Mouse (Mus musculus): ENCODE measurements around the gene Ugt1a10.

DNA sequence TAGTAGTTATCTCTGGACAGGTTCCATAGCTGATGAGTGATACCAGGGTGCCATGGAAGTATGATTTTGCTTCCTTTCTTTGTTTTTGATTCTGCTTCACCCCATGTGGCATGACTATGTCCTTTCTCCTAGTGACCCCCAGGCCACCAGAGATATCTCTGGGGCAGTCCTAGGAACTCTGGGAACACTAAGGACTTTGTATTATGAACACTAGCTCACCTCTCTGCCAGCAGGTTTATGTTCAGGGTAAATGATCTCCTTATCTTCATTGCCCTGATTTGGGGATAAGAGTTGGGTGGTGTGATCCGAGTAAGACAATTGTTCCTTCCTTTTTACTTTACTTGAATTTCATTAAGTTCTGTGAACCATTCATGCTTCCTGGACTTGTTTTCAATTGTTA lies 30.9 kb downstream of the Ugt1a10 start:
- no peak for TF ChIP-seq POLR2A (IDR thresholded peaks at IDR 0.05; ENCODE audit: borderline replicate concordance, insufficient read depth, low read length)
- no peak for TF ChIP-seq CTCF (IDR thresholded peaks at IDR 0.05; ENCODE audit: borderline replicate concordance, insufficient read depth, low read depth, low read length)

Measured in cerebellum, adult 2 months (tissue).